Mouse (Mus musculus): Measurements from ENCODE around the gene Vapb. TPM values are rescaled to one million over a fixed set of nuclear protein-coding genes. Genes with fewer than 3 reads are reported as not detected.

Vapb gene
- polyA plus RNA-seq, 2 experiments from 2014 or later, result 1.5 to 1.7 TPM

Other genes with a start within 250 kb of the Vapb start
- not detected for gene 1700021F07Rik, start 214.9 kb upstream of the Vapb start, polyA plus RNA-seq (2017; shearing (Covaris generic))
- gene Ankrd60, start 159.1 kb upstream of the Vapb start, polyA plus RNA-seq (2017; shearing (Covaris generic)), result under 1 TPM in 1 of 2 experiments, not detected in 1; 0.86 TPM
- gene Rab22a, start 77.8 kb upstream of the Vapb start, polyA plus RNA-seq (2017; shearing (Covaris generic)), result 1 to 10 TPM; 7.3 to 8.7 TPM
- not detected for gene 1700010B08Rik, start 18.1 kb upstream of the Vapb start, polyA plus RNA-seq (2017; shearing (Covaris generic))

Measured in CD4-positive, CD25-positive, alpha-beta regulatory T cell, adult 4 months (primary cell).